27 mouse cellular contexts compared by ENCODE assay signal in genomic region chr13:108118188-108118587, GRCm38 (mm10). TPM values are rescaled to one million over a fixed set of nuclear protein-coding genes. Genes with fewer than 3 reads are reported as not detected.
DNase-seq lines count a peak whose midpoint lies in the region; ATAC-seq and TF ChIP-seq lines count a peak whose summit lies in the region.
"Had no signal": no experiment of that assay in that cellular context is flagged by ENCODE, and none has a peak within 500 bp of the region (broad histone marks: within the 10 kb centered on the region; RNA-seq: fewer than 3 reads in every experiment).

No protein-coding gene starts in this region.

- H3K27ac ChIP-seq in liver, postnatal 0 days (ENCODE audit: low read depth), result no peak overlapping the region
- H3K27ac ChIP-seq: embryonic facial prominence, embryonic 10.5 days; embryonic facial prominence, embryonic 13.5 days; forebrain, embryonic 12.5 days; forebrain, embryonic 15.5 days; heart, adult 2 months; heart, embryonic 10.5 days; heart, embryonic 13.5 days; hindbrain, embryonic 12.5 days; hindbrain, embryonic 15.5 days; intestine, embryonic 15.5 days had no signal

- no peak overlapping the region for H3K9ac ChIP-seq in liver, postnatal 0 days (replicated peaks)
- H3K9ac ChIP-seq: embryonic facial prominence, embryonic 13.5 days; forebrain, embryonic 12.5 days; forebrain, embryonic 15.5 days; heart, embryonic 13.5 days; hindbrain, embryonic 12.5 days; hindbrain, embryonic 15.5 days; intestine, embryonic 15.5 days had no signal

- no peaks in the 10 kb centered on the region for H3K27me3 ChIP-seq in liver, postnatal 0 days (ENCODE audit: insufficient read depth, low read length)
- H3K27me3 ChIP-seq: embryonic facial prominence, embryonic 13.5 days; forebrain, embryonic 12.5 days; forebrain, embryonic 15.5 days; heart, embryonic 13.5 days; hindbrain, embryonic 12.5 days; hindbrain, embryonic 15.5 days; intestine, embryonic 15.5 days had no signal

- DNase-seq in cerebellum, adult 9-10 months, result peak; percentile 36
- no peak for DNase-seq in cerebellum, postnatal 4 days (ENCODE audit: low spot score in 2 of 2)
- DNase-seq in ZHBTc4 (ENCODE audit: low read depth, low spot score), result peak; percentile 13
- DNase-seq in brain, adult 2 months (ENCODE audit: low read depth, low spot score), result peak; percentile 49
- peak; percentile 52 to 75 for DNase-seq in cerebellum, postnatal 14 days
- no peak for DNase-seq in urinary bladder, postnatal 36 days (ENCODE audit: low spot score in 2 of 2)
- no peak for DNase-seq in kidney, postnatal 10 days
- DNase-seq in liver, postnatal 0 days, result no peak
- DNase-seq: adrenal gland, adult 8-10 months; adrenal gland, postnatal 25 days; embryo, embryonic 11 days; gastrocnemius, postnatal 25 days; heart, adult 2 months; heart, postnatal 14 days; kidney, adult 18-20 months had no signal

- no peaks in the 10 kb centered on the region for H3K4me1 ChIP-seq in liver, postnatal 0 days (ENCODE audit: insufficient read depth)
- H3K4me1 ChIP-seq: intestine, embryonic 15.5 days had no signal

- H3K4me2 ChIP-seq in liver, postnatal 0 days (ENCODE audit: low read depth, low read length), result no peak overlapping the region
- H3K4me2 ChIP-seq: embryonic facial prominence, embryonic 13.5 days; forebrain, embryonic 12.5 days; forebrain, embryonic 15.5 days; heart, embryonic 13.5 days; hindbrain, embryonic 12.5 days; hindbrain, embryonic 15.5 days; intestine, embryonic 15.5 days had no signal

- H3K4me3 ChIP-seq in liver, postnatal 0 days (ENCODE audit: low read depth, low read length), result no peak overlapping the region
- H3K4me3 ChIP-seq: embryonic facial prominence, embryonic 10.5 days; embryonic facial prominence, embryonic 13.5 days; erythroblast, embryonic 14.5 days; forebrain, embryonic 12.5 days; forebrain, embryonic 15.5 days; heart, adult 2 months; heart, embryonic 10.5 days; heart, embryonic 13.5 days; hindbrain, embryonic 12.5 days; hindbrain, embryonic 15.5 days; intestine, embryonic 15.5 days had no signal

- no peaks in the 10 kb centered on the region for H3K36me3 ChIP-seq in liver, postnatal 0 days (replicated peaks; ENCODE audit: insufficient read depth, low read length)
- H3K36me3 ChIP-seq: embryonic facial prominence, embryonic 10.5 days; embryonic facial prominence, embryonic 13.5 days; forebrain, embryonic 12.5 days; forebrain, embryonic 15.5 days; heart, embryonic 10.5 days; heart, embryonic 13.5 days; hindbrain, embryonic 12.5 days; hindbrain, embryonic 15.5 days; intestine, embryonic 15.5 days had no signal

- TF ChIP-seq CTCF in liver, postnatal 0 days (IDR thresholded peaks at IDR 0.05; ENCODE audit: low read depth), result no peak

- no peak for TF ChIP-seq EP300 in liver, postnatal 0 days (IDR thresholded peaks at IDR 0.05; ENCODE audit: low read depth)

- H3K9me3 ChIP-seq in liver, postnatal 0 days (ENCODE audit: low read length), result no peaks in the 10 kb centered on the region
- H3K9me3 ChIP-seq: embryonic facial prominence, embryonic 10.5 days; embryonic facial prominence, embryonic 13.5 days; forebrain, embryonic 12.5 days; forebrain, embryonic 15.5 days; heart, embryonic 10.5 days; heart, embryonic 13.5 days; hindbrain, embryonic 12.5 days; hindbrain, embryonic 15.5 days; intestine, embryonic 15.5 days had no signal

- ATAC-seq in liver, postnatal 0 days, result no peak
- ATAC-seq: activated CD4-positive, CD25-positive, alpha-beta regulatory T cell, adult 4 months; CD4-positive, CD25-positive, alpha-beta regulatory T cell, adult 4 months; forebrain, embryonic 15.5 days; intestine, embryonic 15.5 days had no signal

- 53% methylated on average over 1 of the region's 1 CpGs for WGBS in liver, postnatal 0 days (ENCODE audit: insufficient replicate concordance)

RNA-seq across cellular contexts. Expression of gene Ndufaf2, which starts 40.2 kb away (rescaled TPM):
- 39.5 and 40.5 TPM in 2 replicates for polyA plus RNA-seq in liver, postnatal 0 days (2015; fragmentation: Nextera tagmentation; extraction: Ambion mirVana)

RNA-seq across cellular contexts. Expression of gene Ercc8, which starts 40.3 kb away (rescaled TPM):
- polyA plus RNA-seq in liver, postnatal 0 days (2015; fragmentation: Nextera tagmentation; extraction: Ambion mirVana), result 3.9 and 4.9 TPM in 2 replicates

Comparison
In these comparisons a context has a peak if more than half of its experiments do, and no peak if none do; other contexts are left out.
1. DNase-seq: peak in cerebellum, adult 9-10 months (single experiment), ZHBTc4 (single experiment), brain, adult 2 months (single experiment) and cerebellum, postnatal 14 days (2 of 2); none in cerebellum, postnatal 4 days (0 of 2), urinary bladder, postnatal 36 days (0 of 2), kidney, postnatal 10 days (single experiment) and liver, postnatal 0 days (single experiment).